Comparison of ENCODE assay signal across 19 mouse cellular contexts in genomic region chr1:66277663-66278062, GRCm38 (mm10).
A peak's percentile ranks its signal among the peaks of the same experiment; 100 is the strongest.
DNase-seq lines count a peak whose midpoint lies in the region; ATAC-seq and TF ChIP-seq lines count a peak whose summit lies in the region.
"Had no signal": no experiment of that assay in that cellular context is flagged by ENCODE, and none has a peak within 500 bp of the region (broad histone marks: within the 10 kb centered on the region; RNA-seq: fewer than 3 reads in every experiment).

No protein-coding gene starts in this region.

- H3K27ac ChIP-seq in forebrain, embryonic 14.5 days (ENCODE audit: low read depth, low read length) = no peak overlapping the region
- no peak overlapping the region for H3K27ac ChIP-seq in forebrain, embryonic 11.5 days (ENCODE audit: low read depth, low read length)
- no peak overlapping the region for H3K27ac ChIP-seq in hindbrain, embryonic 14.5 days
- H3K27ac ChIP-seq in hindbrain, embryonic 11.5 days (ENCODE audit: low read depth, low read length) = no peak overlapping the region
- no peak overlapping the region for H3K27ac ChIP-seq in lung, embryonic 14.5 days (ENCODE audit: low read depth)
- peak overlapping the region; percentile 59; the same call in 1 of the 2 replicates for H3K27ac ChIP-seq in cortical plate, adult 2 months (ENCODE audit: insufficient read depth, low read length)
- H3K27ac ChIP-seq: macrophage had no signal

- DNase-seq in forebrain, embryonic 14.5 days (ENCODE audit: low spot score) = no peak
- no peak for DNase-seq in forebrain, embryonic 11.5 days (ENCODE audit: low spot score)
- no peak for DNase-seq in hindbrain, embryonic 14.5 days (ENCODE audit: low spot score)
- no peak for DNase-seq in hindbrain, embryonic 11.5 days (ENCODE audit: low spot score)
- DNase-seq in lung, embryonic 14.5 days = no peak
- no peak for DNase-seq in lung, postnatal 10 days
- no peak for DNase-seq in ovary, postnatal 14 days (ENCODE audit: low spot score)
- DNase-seq: adrenal gland, postnatal 14 days; cerebellum, adult 8-10 months; heart, adult 18-20 months; kidney, postnatal 14 days; liver; liver, postnatal 0 days; midbrain, embryonic 14.5 days; thymus, postnatal 14 days had no signal

- TF ChIP-seq CTCF in lung, embryonic 14.5 days (IDR thresholded peaks at IDR 0.05; ENCODE audit: low read depth) = no peak
- no peak for TF ChIP-seq CTCF in cortical plate, adult 2 months (IDR thresholded peaks at IDR 0.05; ENCODE audit: extremely low read depth, insufficient read depth, low read length)

- H3K4me3 ChIP-seq in forebrain, embryonic 14.5 days (ENCODE audit: low read depth, low read length) = no peak overlapping the region
- no peak overlapping the region for H3K4me3 ChIP-seq in forebrain, embryonic 11.5 days (ENCODE audit: low read depth, low read length)
- H3K4me3 ChIP-seq in hindbrain, embryonic 14.5 days (replicated peaks; ENCODE audit: low read length) = no peak overlapping the region
- H3K4me3 ChIP-seq in hindbrain, embryonic 11.5 days (ENCODE audit: low read depth, low read length) = no peak overlapping the region
- no peak overlapping the region for H3K4me3 ChIP-seq in lung, embryonic 14.5 days (ENCODE audit: low read depth, low read length)
- H3K4me3 ChIP-seq in cortical plate, adult 2 months (ENCODE audit: insufficient read depth, low read length) = no peak overlapping the region

- H3K9ac ChIP-seq in forebrain, embryonic 14.5 days (ENCODE audit: low read length) = no peak overlapping the region
- no peak overlapping the region for H3K9ac ChIP-seq in forebrain, embryonic 11.5 days (ENCODE audit: low read length)
- H3K9ac ChIP-seq in hindbrain, embryonic 14.5 days = no peak overlapping the region
- H3K9ac ChIP-seq in hindbrain, embryonic 11.5 days (ENCODE audit: low read depth, low read length) = no peak overlapping the region
- no peak overlapping the region for H3K9ac ChIP-seq in lung, embryonic 14.5 days
- H3K9ac ChIP-seq: liver, postnatal 0 days had no signal

- H3K9me3 ChIP-seq in forebrain, embryonic 14.5 days (replicated peaks; ENCODE audit: control insufficient read depth, low read length) = no peaks in the 10 kb centered on the region
- no peaks in the 10 kb centered on the region for H3K9me3 ChIP-seq in forebrain, embryonic 11.5 days (ENCODE audit: control insufficient read depth, low read length)
- no peaks in the 10 kb centered on the region for H3K9me3 ChIP-seq in hindbrain, embryonic 14.5 days (ENCODE audit: control insufficient read depth, low read length)
- no peaks in the 10 kb centered on the region for H3K9me3 ChIP-seq in hindbrain, embryonic 11.5 days (ENCODE audit: control insufficient read depth, low read length)
- H3K9me3 ChIP-seq in lung, embryonic 14.5 days (ENCODE audit: low read depth, low read length) = no peaks in the 10 kb centered on the region

- H3K4me2 ChIP-seq in forebrain, embryonic 14.5 days (ENCODE audit: low read length) = no peak overlapping the region
- no peak overlapping the region for H3K4me2 ChIP-seq in forebrain, embryonic 11.5 days (ENCODE audit: low read depth, low read length, severe bottlenecking)
- H3K4me2 ChIP-seq in hindbrain, embryonic 14.5 days (replicated peaks) = no peak overlapping the region
- H3K4me2 ChIP-seq in hindbrain, embryonic 11.5 days (replicated peaks; ENCODE audit: low read depth, low read length) = no peak overlapping the region
- no peak overlapping the region for H3K4me2 ChIP-seq in lung, embryonic 14.5 days

- H3K4me1 ChIP-seq in forebrain, embryonic 14.5 days (ENCODE audit: control insufficient read depth, insufficient read depth, low read length) = no peaks in the 10 kb centered on the region
- H3K4me1 ChIP-seq in forebrain, embryonic 11.5 days (replicated peaks; ENCODE audit: control insufficient read depth, insufficient read depth, low read length) = no peaks in the 10 kb centered on the region
- H3K4me1 ChIP-seq in hindbrain, embryonic 14.5 days (replicated peaks; ENCODE audit: control insufficient read depth, insufficient read depth, low read length) = no peaks in the 10 kb centered on the region; the same call in 1 of the 2 replicates
- no peaks in the 10 kb centered on the region for H3K4me1 ChIP-seq in hindbrain, embryonic 11.5 days (replicated peaks; ENCODE audit: control insufficient read depth, insufficient read depth, low read length)
- H3K4me1 ChIP-seq in lung, embryonic 14.5 days (ENCODE audit: insufficient read depth) = no peaks in the 10 kb centered on the region
- peaks cover 8% of the 10 kb centered on the region for H3K4me1 ChIP-seq in cortical plate, adult 2 months (ENCODE audit: control insufficient read depth, insufficient read depth, low read length)

- H3K27me3 ChIP-seq in forebrain, embryonic 14.5 days (replicated peaks; ENCODE audit: control insufficient read depth, insufficient read depth, low read length) = no peaks in the 10 kb centered on the region
- H3K27me3 ChIP-seq in forebrain, embryonic 11.5 days (ENCODE audit: control insufficient read depth, insufficient read depth, low read length) = no peaks in the 10 kb centered on the region
- H3K27me3 ChIP-seq in hindbrain, embryonic 14.5 days (ENCODE audit: control insufficient read depth, insufficient read depth, low read length) = no peaks in the 10 kb centered on the region
- H3K27me3 ChIP-seq in hindbrain, embryonic 11.5 days (ENCODE audit: control insufficient read depth, insufficient read depth, low read length) = no peaks in the 10 kb centered on the region
- H3K27me3 ChIP-seq in lung, embryonic 14.5 days (ENCODE audit: insufficient read depth, low read length) = no peaks in the 10 kb centered on the region

- peak; percentile 23; the same call in 1 of the 2 replicates for ATAC-seq in forebrain, embryonic 14.5 days
- ATAC-seq in forebrain, embryonic 11.5 days (replicated peaks; ENCODE audit: low FRiP score) = no peak
- ATAC-seq in hindbrain, embryonic 14.5 days (ENCODE audit: low FRiP score) = 0 out of 2 replicates have a peak, but pooled peaks have one; percentile 46
- ATAC-seq in hindbrain, embryonic 11.5 days (ENCODE audit: low FRiP score) = no peak
- peak; percentile 41 for ATAC-seq in lung, embryonic 14.5 days (ENCODE audit: insufficient read depth)
- ATAC-seq: activated CD4-positive, CD25-positive, alpha-beta regulatory T cell, adult 4 months; intestine, embryonic 16.5 days; liver, postnatal 0 days had no signal

- no peak for TF ChIP-seq POLR2A in cortical plate, adult 2 months (IDR thresholded peaks at IDR 0.05; ENCODE audit: extremely low read depth, insufficient read depth, low read length)

- 86% methylated on average over 3 of the region's 5 CpGs for WGBS in forebrain, embryonic 14.5 days
- WGBS in forebrain, embryonic 11.5 days = 91% methylated on average over 5 of the region's 5 CpGs
- WGBS in hindbrain, embryonic 14.5 days = 93% methylated on average over 4 of the region's 5 CpGs
- 92% methylated on average over 2 of the region's 5 CpGs for WGBS in hindbrain, embryonic 11.5 days
- 60% methylated on average over 3 of the region's 5 CpGs for WGBS in lung, embryonic 14.5 days

- peaks cover 3% of the 10 kb centered on the region for H3K36me3 ChIP-seq in forebrain, embryonic 14.5 days (ENCODE audit: control insufficient read depth, insufficient read depth, low read length)
- H3K36me3 ChIP-seq in forebrain, embryonic 11.5 days (ENCODE audit: control insufficient read depth, insufficient read depth, low read length) = no peaks in the 10 kb centered on the region
- peaks cover 10% of the 10 kb centered on the region; the same call in 1 of the 2 replicates for H3K36me3 ChIP-seq in hindbrain, embryonic 14.5 days (replicated peaks; ENCODE audit: control insufficient read depth, insufficient read depth)
- no peaks in the 10 kb centered on the region for H3K36me3 ChIP-seq in hindbrain, embryonic 11.5 days (ENCODE audit: control insufficient read depth, insufficient read depth, low read length)
- no peaks in the 10 kb centered on the region for H3K36me3 ChIP-seq in lung, embryonic 14.5 days (ENCODE audit: insufficient read depth)

Comparison
In these comparisons a context has a peak if more than half of its experiments do, and no peak if none do; other contexts are left out.
1. ATAC-seq: peak in forebrain, embryonic 14.5 days (single experiment), hindbrain, embryonic 14.5 days (single experiment) and lung, embryonic 14.5 days (single experiment); none in forebrain, embryonic 11.5 days (single experiment) and hindbrain, embryonic 11.5 days (single experiment).